Mouse (Mus musculus) olfactory bulb, adult 2 months (tissue): ENCODE results near the gene 1700024P04Rik.

ENCODE experiments used
- CTCF ChIP-seq: fragments of 200-500 bp; IDR thresholded peaks from 2 replicates; pipeline ENCODE4 v1.5.1; 2012; ENCODE audit warnings: low read depth, mild to moderate bottlenecking, low read length, moderate library complexity; ENCODE audit not compliant: insufficient read depth
- POLR2A ChIP-seq: fragments of 200-500 bp; IDR thresholded peaks from 2 replicates; pipeline ENCODE4 v1.6.1; 2012; ENCODE audit warnings: mild to moderate bottlenecking, low read depth, low read length, moderate library complexity; ENCODE audit not compliant: insufficient read depth

- TF ChIP-seq CTCF (no peak), POLR2A (no peak)
Measured at GRCm38 (mm10) chr13:98945381-98945780, 39.0 kb downstream of the 1700024P04Rik start.
